Mouse (Mus musculus) heart, postnatal 14 days (tissue): ENCODE measurements around the gene Noc2l. TPM values are rescaled to one million over a fixed set of nuclear protein-coding genes. Genes with fewer than 3 reads are reported as not detected.

ENCODE experiments used
- DNase-seq, 2 experiments: peaks; one replicate each; pipeline ENCODE4 v3.0.0; 2021 to 2022
- intact Hi-C: fragments of 180-260 bp; cut with DNase I; formaldehyde crosslinking; loops from one replicate; pipeline ENCODE4 v1.15.1; 2025
- total RNA-seq, 2 experiments: library from RNA; stranded (reverse); gene quantifications; 2 replicates each; pipeline ENCODE4 v1.2.3; 2021

The Noc2l gene
- total RNA-seq, 2 experiments from 2014 or later = 20.0 to 22.3 TPM

DNA sequence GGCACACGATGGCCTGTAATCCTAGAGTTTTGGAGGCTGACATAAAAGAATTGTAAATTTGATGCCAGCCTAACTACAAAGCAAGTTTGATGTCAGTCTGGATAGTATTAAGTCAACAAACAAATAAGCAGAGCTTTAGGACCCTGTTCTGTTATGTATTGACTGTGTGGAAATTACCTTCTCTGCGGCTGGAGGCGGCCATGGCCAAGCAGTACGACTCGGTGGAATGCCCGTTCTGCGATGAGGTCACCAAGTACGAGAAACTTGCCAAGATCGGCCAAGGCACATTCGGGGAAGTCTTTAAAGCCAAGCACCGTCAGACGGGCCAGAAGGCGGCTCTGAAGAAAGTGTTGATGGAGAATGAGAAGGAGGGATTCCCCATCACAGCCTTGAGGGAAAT, 22.7 kb upstream of the Noc2l start:
- DNase-seq = no peak
- intact Hi-C loops = no loop called here

DNA sequence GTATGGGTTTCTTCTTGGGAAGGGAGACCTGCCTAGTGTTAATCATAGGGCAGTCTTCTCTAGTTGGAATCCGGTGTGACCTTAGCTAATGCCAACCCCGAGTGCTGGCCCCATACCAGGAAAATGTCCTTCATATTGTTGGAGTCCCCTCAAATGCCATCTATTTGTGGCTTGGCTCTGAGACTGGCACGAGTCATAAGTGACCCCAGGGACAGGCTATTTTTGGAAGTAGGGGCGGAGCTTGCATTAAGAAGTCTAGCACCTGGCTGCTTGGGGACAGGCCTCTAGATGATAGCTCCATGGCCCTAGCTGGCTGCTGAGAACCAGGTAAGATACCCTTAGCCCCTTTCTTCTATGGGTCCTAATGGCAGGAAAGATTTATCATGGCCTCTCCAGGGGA, 20.2 kb upstream of the Noc2l start, which contains the start of gene Perm1:
TSS of gene Perm1 (plus strand) at position 220 of the 400 bp plus-strand sequence.
- peak; percentile 72 to 84 for DNase-seq
- intact Hi-C loops = no loop called here

DNA sequence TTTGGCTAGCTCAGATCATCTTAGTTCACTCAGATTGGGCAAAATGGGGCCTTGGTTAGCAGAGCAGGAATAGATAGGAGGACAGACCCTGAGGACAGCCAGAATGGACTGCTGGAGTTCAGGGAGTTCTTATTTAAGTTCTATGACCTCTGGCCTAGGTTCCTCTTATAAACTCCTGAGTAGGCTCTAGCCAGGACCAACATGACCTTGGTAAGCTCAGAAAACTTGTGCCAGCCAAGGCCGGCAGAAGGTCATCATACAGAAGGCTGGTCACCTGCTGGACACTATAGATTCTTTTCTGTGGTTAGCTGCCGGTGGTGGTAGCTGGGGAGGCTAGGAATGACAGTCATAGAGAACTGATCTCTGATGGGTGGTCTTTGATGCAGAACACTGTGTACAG, 19.6 kb upstream of the Noc2l start:
- DNase-seq = no peak
- intact Hi-C loops = no loop called here

DNA sequence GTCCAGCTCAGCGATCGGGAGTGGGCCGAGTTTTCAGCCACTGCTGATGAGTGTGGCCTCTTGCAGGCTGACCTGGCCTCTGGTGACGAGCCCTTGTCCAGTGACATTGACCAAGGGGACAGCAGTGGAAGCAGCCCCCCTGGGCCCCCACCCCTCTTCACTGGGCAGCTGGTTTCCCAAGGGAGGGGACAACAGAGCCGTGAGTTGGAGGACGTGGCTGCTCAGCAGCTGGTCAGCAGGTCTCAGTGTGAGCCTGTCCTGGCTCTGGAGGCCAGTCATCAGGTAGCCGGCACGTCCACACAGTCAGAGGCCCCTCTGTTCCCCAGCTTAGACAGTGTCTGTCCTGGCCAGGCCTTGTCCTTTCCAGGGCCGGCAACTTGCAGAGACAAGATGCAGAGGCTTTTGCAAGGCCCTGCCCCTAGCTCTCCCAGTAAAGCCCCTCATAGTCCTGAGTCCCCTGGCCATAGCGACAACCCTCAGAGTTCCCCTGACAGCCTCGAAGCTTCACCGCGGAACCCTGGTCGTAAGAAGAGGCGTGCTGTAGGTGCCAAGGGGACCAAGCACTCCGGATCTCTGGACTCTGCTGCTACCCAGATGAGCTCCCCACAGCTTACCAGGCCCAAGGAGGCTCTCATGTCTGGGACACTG, 18.7 kb upstream of the Noc2l start:
- DNase-seq = peak in 1 of 2 experiments; percentile 35
- intact Hi-C loops = no loop called here

DNA sequence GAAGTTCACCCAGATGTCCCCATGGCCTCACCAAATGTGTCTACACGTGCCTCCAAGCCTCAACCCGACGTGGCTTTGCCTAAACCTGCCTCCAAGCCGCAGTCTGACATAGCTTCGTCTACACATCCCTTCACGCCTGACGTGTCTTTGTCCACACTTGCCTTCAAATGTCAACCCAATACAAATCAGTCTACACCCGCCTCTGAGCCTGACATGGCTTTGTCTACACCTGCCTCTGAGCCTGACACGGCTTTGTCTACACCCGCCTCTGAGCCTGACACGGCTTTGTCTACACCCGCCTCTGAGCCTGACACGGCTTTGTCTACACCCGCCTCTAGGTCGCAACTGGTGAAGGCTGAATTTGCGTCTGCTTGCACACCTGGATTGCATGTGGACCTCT, 18.0 kb upstream of the Noc2l start:
- DNase-seq = peak in 1 of 2 experiments; percentile 27
- intact Hi-C loops = no loop called here

DNA sequence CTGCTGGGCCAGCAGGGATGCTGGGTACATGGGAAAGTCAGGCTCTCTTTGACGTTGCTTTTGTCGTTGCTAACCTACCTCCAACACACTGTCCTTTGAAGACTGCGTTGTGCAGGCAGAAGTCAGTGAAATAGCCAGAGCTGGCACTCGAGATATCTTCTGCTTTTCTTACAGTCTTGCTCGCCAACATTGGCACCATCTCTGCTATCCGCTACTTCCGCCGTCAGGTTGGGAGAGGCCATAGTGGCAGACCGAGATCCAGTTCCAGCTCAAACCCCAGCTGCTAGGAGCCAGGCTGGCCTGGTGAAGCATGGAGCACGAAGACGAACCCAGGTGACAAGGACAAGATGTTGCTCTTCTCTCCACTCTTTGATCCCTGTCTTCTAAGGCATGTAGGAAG, 15.9 kb upstream of the Noc2l start:
- intact Hi-C loops = no loop called here
- DNase-seq = no peak

DNA sequence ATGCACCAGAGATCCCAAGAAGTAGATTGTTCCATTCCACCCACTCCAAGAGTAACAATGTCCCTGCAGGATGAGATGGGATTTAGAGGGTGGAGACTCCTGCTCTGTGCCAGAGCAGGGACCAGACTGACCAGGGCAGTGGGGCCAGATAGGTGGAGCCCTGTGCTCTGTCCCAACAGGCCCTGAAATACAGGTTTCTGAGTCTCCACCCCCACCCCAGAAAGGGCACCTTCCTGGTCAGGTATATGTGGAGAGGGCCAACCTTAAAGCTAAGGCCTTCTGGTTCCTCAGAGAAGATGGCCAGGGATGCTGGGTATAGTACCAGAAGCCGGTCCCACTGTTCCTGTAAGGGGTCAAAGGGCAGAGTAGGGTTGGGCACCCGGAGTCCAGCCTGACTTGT, 11.5 kb upstream of the Noc2l start:
- DNase-seq = no peak
- intact Hi-C loops = no loop called here

DNA sequence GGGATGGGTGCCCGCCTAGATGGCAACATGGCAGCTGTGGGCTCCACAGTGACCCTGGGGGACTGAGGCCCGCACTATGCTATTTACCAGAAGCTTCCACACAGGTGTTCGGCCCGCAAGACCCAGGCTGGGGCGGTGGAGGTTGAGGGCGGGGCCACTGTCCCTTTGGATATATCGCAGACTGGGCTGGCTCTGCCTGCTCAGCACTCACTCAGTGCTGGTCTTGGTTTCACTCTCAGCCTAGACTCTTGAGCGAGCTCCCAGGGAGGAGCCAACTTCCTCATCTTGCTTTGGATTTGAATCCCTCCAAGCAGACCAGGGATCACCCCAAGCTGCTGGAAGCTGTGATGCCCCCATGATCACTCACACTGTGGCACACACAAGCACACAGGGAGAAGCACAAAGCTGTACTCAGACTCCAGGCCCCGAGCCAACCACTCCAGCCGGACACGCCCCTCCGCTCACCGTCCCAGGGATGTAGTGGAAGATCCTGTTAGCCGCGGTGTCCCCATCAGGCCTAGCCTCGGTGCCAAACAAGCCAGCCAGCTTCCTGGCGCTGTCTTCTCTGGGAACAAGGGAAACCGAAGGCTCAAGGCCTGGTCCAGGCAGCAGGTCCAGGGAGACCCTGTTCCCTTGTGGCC, 7.9 kb upstream of the Noc2l start:
- DNase-seq = peak; percentile 53 to 54
- intact Hi-C loops = no loop called here

DNA sequence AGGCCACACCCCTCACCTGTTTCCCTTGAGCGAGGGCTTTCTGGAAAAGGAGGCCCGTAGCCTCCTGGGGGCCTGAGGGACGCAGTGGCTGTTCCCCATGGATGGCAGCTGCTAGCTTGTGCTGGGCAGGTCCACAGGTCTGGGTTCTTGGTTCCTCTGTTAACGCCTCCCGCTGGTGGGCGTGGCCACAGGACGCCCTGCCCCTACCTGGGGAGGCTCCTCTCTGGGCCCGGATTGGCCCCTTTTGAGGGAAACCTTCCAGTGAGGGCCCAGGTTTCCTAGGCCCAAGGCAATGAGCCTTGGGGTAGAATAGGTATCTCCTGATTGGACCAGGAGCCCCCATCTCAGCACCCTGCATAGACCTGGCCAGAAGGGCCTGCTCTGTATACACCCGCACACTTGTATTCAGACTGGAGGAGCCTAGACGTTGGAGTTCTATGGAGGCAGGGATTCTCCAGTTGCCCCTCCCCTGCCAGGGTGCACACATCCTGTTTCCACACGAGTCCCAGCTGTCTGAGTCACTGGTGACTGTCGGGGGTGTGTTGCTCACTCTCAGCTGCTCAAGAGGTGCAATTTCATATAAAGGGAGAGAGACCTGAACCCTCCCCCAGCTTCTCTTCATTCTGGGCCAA, 7.3 kb upstream of the Noc2l start:
- intact Hi-C loops = no loop called here
- DNase-seq = no peak

DNA sequence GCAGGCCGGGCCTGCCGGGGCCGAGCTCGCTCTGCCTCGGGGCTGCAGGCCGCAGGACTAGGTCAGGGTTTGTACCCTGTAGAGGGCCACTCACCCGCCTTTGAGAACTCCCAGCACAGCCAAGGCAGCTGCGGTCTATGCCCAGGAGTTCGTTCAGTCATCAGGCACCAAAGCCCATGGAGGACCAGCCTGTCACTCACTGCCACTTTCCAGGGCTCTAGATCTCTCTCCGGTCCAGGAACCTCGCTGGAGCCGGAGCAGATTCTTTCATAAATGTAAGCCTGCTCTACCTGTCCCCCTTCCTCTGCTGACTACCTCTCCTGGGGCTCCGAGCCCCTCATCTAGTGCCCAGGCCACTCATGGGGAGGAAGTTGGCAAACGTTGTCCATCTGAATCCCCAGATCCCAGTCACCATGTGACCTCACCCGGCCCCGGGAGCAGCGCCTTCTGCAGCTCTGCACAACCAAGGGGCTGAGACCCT, 1.7 kb upstream of the Noc2l start:
- intact Hi-C loops = loop anchor here (5.0 kb wide), 1 partner anchor 122 kb away; no protein-coding TSS in a partner anchor
- peak in 1 of 2 experiments; percentile 28 for DNase-seq

DNA sequence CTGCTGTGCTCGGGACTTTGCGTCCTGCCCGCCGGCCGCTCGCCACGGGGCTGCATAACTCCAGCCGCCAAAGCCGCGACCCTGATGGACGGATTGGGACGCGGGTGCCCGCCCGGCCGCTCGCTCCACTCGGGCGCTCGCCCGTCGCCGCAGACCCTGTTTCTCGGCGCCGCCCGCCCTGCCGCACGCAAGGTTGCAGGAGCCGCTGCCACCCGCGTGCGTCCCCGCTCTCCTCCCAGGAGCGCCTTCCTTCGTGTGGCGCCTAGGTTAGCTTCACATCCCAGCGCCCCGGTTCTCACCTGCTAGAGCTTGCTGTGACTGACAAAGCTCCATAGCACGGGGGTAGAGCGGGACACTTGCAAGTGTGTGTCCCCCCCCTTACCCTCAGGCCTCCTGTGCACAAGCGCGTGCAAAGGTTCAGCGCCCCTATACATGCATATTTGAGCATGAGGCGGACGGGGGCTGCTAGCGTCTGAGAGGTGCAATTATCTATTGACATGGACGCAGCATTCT, 1.1 kb upstream of the Noc2l start, which contains the start of gene Plekhn1:
TSS of gene Plekhn1 (minus strand) at position 157 of the 513 bp plus-strand sequence.
- DNase-seq = peak; percentile 83 to 84
- intact Hi-C loops = loop anchor here (5.0 kb wide), 1 partner anchor 122 kb away; no protein-coding TSS in a partner anchor

DNA sequence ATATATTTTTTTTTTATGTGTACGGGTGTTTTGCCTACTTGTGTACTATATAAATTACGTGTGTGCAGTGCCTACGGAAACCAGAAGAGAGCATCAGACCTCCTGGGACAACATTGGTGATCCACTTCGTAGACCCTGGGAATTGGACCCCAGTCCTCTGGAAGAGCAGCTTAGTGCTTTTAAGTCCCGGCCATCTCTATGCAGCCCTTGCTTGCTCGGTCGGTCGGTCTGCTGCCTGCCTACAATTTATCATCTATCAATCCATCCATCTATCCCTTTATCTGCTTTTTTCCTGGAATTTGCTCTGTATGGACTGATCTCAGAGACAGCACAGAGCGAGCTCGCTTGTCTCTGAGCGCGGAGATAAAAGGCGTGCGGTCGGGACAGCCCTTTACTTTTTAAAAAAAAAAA, 445 bp upstream of the Noc2l start:
- intact Hi-C loops = no loop called here
- no peak for DNase-seq

DNA sequence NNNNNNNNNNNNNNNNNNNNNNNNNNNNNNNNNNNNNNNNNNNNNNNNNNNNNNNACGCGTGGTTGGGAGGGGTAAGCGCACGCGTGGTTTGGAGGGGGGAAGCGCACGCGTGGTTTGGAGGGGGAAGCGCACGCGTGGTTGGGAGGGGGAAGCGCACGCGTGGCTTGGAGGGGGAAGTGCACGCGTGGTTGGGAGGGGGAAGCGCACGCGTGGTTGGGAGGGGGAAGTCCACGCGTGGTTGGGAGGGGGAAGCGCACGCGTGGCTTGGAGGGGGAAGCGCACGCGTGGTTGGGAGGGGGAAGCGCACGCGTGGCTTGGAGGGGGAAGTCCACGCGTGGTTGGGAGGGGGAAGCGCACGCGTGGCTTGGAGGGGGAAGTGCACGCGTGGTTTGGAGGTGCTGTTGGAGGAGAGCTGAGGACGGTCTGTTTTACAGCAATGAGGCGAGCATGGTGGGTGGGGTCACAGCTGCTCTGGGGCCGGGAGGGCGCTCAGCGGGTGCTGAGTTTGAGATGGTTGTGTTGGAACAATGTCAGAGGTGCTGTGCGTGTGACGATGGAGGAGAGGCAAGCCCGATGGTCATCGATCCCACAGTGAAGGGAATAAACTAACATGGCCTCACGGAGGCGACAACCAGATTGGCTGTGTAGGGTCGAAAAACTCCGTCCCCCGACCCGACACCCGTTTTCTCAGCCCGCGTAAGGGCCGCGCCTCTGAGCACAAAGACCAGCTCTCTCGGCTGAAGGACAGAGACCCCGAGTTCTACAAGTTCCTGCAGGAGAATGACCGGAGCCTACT, 1.0 kb downstream of the Noc2l start:
- intact Hi-C loops = no loop called here
- no peak for DNase-seq

DNA sequence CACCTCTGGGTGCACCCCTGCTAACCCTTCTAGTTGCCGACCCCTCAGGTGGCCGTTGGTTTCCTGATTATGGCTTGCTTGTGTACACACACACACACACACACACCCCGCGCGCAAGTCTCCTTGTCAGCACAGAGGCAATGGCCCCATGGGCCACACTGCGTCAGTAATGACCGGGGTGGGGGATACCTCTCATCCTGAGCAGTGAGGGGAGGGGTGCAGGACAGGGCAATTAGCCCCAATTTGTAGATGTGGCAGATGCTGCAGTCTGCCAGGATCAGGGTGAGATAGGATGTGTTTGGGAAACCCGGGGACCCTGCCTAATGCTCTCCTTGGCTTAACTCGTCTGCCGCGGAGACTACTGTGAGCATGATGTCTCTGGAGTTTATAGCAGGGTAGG, 13.8 kb downstream of the Noc2l start:
- intact Hi-C loops = no loop called here

DNA sequence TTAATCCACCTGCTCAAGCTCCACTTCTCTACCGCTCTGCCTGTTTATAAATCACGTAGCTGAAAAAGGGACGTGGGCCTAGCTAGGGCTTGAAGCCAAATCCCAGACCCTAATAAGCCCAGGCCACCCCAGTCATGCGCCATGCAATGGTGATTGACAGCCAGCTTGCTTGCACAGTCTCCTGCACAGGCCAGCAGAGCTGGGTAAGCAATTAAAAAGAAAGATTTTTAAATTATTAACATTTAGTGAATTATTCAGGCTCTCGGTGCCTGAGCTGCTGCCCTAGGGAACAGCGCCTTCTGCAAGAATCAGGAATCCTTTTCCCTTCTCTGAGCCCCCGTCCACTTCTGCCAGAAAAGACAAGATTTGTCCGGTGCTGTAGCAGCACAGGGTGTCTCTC, 15.3 kb downstream of the Noc2l start:
- DNase-seq = no peak
- intact Hi-C loops = no loop called here

More for the DNA sequence above, 13.8 kb downstream of the Noc2l start:
- DNase-seq = no peak

DNA sequence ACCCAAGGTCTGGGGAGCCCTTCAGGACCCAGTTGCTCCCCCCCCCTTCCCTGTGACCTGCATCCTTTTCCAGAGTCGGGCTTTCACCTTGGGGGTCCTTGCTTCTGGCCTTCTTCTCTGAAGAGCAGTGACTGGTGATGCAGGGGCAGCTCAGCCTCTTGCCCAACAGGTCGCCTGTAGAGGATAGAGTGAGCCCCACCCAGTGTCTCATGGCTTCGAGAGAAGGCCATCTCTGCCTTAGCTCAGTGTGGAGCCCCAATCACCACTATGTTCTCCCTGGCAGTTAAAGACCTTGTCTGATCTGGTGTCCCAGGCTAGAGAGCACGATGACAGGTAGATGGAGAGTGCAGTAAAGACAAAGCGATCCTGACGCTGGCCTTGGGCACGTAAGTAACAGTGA, 16.3 kb downstream of the Noc2l start:
- no peak for DNase-seq
- intact Hi-C loops = no loop called here

DNA sequence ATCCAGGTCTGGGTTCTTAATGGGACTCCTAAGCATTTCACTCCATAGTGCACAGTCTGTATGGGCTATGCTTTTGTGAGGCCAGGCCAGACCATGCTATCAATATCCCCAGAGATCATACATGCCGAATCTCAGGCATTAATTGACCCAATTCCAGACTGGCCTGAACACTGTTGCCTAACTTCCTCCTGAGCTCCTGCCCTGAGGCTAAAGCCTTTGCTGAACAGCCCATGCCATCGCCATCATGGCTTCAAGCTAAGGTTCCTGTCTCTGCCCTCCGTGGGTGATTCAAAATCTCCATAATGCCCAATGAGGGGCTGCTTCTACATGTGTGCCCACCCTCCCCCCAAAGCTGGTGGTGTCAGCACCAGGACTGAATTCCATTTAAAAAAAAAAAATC, 16.8 kb downstream of the Noc2l start:
- DNase-seq = no peak
- intact Hi-C loops = no loop called here

DNA sequence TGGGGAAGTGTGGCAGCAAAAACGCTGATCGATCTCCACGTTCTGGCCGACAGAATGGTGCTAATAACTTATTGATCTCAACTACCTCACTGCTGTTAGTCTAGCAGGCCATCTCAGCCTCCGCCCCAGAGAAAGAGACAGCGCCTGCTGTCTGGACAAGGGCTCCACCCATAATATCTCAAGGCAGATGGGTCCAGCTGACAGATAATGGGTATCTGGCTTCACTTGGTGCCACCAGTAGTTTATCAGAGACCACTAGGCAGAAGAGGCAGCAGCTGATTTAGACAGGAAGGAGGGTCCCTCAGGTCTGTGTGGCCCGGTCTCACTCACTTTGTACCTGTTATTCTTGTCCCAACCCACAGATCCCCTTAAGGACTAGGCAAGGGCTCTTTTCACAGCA, 17.2 kb downstream of the Noc2l start:
- intact Hi-C loops = no loop called here

DNA sequence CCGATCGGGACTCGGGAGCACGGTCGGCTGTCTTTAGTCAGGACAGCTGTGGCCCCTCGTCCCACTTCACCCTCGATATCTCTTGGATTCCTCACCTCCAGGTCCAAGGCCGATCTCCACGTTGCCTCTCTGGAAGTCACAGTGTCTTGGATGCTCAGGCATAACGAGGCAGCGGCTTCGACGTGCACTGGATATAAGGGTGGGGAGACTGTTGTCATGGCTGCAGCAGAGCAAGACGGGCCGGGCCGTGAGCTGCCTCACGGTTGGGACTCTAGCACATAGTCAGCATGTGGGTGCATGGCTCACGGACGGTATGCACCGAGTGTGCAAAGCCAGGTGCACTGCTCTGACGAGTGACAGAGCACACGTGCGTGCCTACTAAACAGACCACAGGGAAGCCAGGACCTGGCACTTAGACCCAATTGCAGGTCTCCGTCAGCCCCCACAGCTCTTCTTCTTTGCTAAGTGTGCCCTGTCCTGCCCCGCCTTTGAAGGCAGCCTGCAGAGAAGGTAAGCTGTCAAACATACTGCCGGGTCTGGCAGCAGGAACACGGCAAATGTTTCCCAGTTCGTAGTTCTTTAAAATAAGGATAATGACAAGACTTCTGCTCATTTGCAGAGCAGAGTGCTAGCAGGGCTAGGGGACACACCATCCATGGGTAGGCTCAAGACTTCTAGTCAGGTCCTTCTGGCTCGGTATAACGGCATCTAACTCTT, 18.7 kb downstream of the Noc2l start:
- no peak for DNase-seq

More for the DNA sequence above, 17.2 kb downstream of the Noc2l start:
- no peak for DNase-seq

More for the DNA sequence above, 18.7 kb downstream of the Noc2l start:
- intact Hi-C loops = no loop called here
